Mouse (Mus musculus): Measurements from ENCODE around the gene Pno1. TPM values are rescaled to one million over a fixed set of nuclear protein-coding genes. Genes with fewer than 3 reads are reported as not detected.

Gene Pno1
- polyA plus RNA-seq, 1 experiment from 2014 or later = 44.7 TPM

- Histone ChIP-seq H3K36me3 (ENCODE audit: control insufficient read depth, insufficient read depth) (no peaks in the 10 kb centered on the region), H3K4me1 (replicated peaks; ENCODE audit: control insufficient read depth, insufficient read depth, low read length) (no peaks in the 10 kb centered on the region), H3K27ac (ENCODE audit: low read length) (no peak overlapping the region), H3K4me2 (ENCODE audit: low read length) (no peak overlapping the region), H3K9ac (replicated peaks; ENCODE audit: low read depth, low read length) (no peak overlapping the region), H3K9me3 (ENCODE audit: control insufficient read depth, low read length) (no peaks in the 10 kb centered on the region), H3K4me3 (replicated peaks; ENCODE audit: low read length) (no peak overlapping the region), H3K27me3 (replicated peaks; ENCODE audit: control insufficient read depth, insufficient read depth, low read length) (no peaks in the 10 kb centered on the region)
- WGBS = 87% methylated on average over 3 of the region's 3 CpGs
- no peak for ATAC-seq
Measured at GRCm38 (mm10) chr11:17187649-17188048, 23.7 kb downstream of the Pno1 start.

DNA sequence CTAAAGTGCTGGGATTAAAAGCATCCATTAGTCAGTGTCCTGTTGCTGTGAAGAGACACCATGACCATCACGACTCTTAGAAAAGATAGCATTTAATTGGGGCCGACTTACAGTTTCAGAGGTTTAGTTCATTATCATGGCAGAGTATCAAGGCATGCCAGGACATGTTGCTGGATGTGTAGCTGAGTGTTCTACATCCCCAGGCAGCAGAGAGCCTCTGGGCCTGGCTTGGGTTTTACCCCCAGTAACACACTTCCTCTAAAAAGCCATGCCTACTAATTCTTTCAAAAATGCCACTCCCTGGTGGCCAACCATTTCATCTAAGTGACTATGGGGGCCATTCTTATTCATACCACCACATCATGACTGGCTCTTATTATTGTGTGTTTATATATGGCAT lies 28.2 kb downstream of the Pno1 start:
- Histone ChIP-seq H3K36me3 (ENCODE audit: control insufficient read depth, insufficient read depth) (no peaks in the 10 kb centered on the region), H3K4me2 (ENCODE audit: low read length) (no peak overlapping the region), H3K27ac (ENCODE audit: low read length) (no peak overlapping the region), H3K9ac (replicated peaks; ENCODE audit: low read depth, low read length) (no peak overlapping the region), H3K9me3 (ENCODE audit: control insufficient read depth, low read length) (no peaks in the 10 kb centered on the region), H3K4me3 (replicated peaks; ENCODE audit: low read length) (no peak overlapping the region), H3K27me3 (replicated peaks; ENCODE audit: control insufficient read depth, insufficient read depth, low read length) (no peaks in the 10 kb centered on the region), H3K4me1 (replicated peaks; ENCODE audit: control insufficient read depth, insufficient read depth, low read length) (no peaks in the 10 kb centered on the region)
- ATAC-seq = no peak
- WGBS = 90% methylated on average over 2 of the region's 2 CpGs

GRCm38 (mm10) chr11:17181807-17182206 lies 29.6 kb downstream of the Pno1 start, which contains the start of gene Wdr92:
Gene Wdr92 (plus strand): TSS chr11:17182107.
- ATAC-seq = no peak
- Histone ChIP-seq H3K27me3 (replicated peaks; ENCODE audit: control insufficient read depth, insufficient read depth, low read length) (no peaks in the 10 kb centered on the region), H3K27ac (ENCODE audit: low read length) (no peak within 1 kb of the TSS), H3K4me1 (replicated peaks; ENCODE audit: control insufficient read depth, insufficient read depth, low read length) (no peaks in the 10 kb centered on the region), H3K4me3 (replicated peaks; ENCODE audit: low read length) (no peak within 1 kb of the TSS), H3K36me3 (ENCODE audit: control insufficient read depth, insufficient read depth) (no peaks in the 10 kb centered on the region), H3K9me3 (ENCODE audit: control insufficient read depth, low read length) (no peaks in the 10 kb centered on the region), H3K4me2 (ENCODE audit: low read length) (no peak within 1 kb of the TSS), H3K9ac (replicated peaks; ENCODE audit: low read depth, low read length) (no peak within 1 kb of the TSS)
- 70% methylated on average over 3 of the region's 3 CpGs for WGBS

- Histone ChIP-seq H3K9me3 (ENCODE audit: control insufficient read depth, low read length) (no peaks in the 10 kb centered on the region; the same call in 1 of the 2 replicates), H3K4me3 (replicated peaks; ENCODE audit: low read length) (no peak overlapping the region), H3K27me3 (replicated peaks; ENCODE audit: control insufficient read depth, insufficient read depth, low read length) (no peaks in the 10 kb centered on the region), H3K9ac (replicated peaks; ENCODE audit: low read depth, low read length) (no peak overlapping the region), H3K27ac (ENCODE audit: low read length) (no peak overlapping the region), H3K4me2 (ENCODE audit: low read length) (no peak overlapping the region), H3K4me1 (replicated peaks; ENCODE audit: control insufficient read depth, insufficient read depth, low read length) (no peaks in the 10 kb centered on the region), H3K36me3 (ENCODE audit: control insufficient read depth, insufficient read depth) (no peaks in the 10 kb centered on the region)
- ATAC-seq = no peak
- 95% methylated on average over 3 of the region's 3 CpGs for WGBS
Measured at GRCm38 (mm10) chr11:17180753-17181152, 30.6 kb downstream of the Pno1 start.

- Histone ChIP-seq H3K9me3 (ENCODE audit: control insufficient read depth, low read length) (no peaks in the 10 kb centered on the region; the same call in 1 of the 2 replicates), H3K9ac (replicated peaks; ENCODE audit: low read depth, low read length) (no peak overlapping the region), H3K36me3 (ENCODE audit: control insufficient read depth, insufficient read depth) (peaks cover 4% of the 10 kb centered on the region; the same call in 1 of the 2 replicates), H3K4me2 (ENCODE audit: low read length) (no peak overlapping the region), H3K4me3 (replicated peaks; ENCODE audit: low read length) (no peak overlapping the region), H3K27me3 (replicated peaks; ENCODE audit: control insufficient read depth, insufficient read depth, low read length) (no peaks in the 10 kb centered on the region), H3K27ac (ENCODE audit: low read length) (no peak overlapping the region), H3K4me1 (replicated peaks; ENCODE audit: control insufficient read depth, insufficient read depth, low read length) (no peaks in the 10 kb centered on the region)
- ATAC-seq = no peak
- WGBS = 100% methylated on average over 1 of the region's 1 CpGs
Measured at GRCm38 (mm10) chr11:17176638-17177037, 34.7 kb downstream of the Pno1 start.

GRCm38 (mm10) chr11:17172300-17172699 lies 39.1 kb downstream of the Pno1 start:
- Histone ChIP-seq H3K36me3 (ENCODE audit: control insufficient read depth, insufficient read depth) (peaks cover 4% of the 10 kb centered on the region; the same call in 1 of the 2 replicates), H3K4me3 (replicated peaks; ENCODE audit: low read length) (no peak overlapping the region), H3K27me3 (replicated peaks; ENCODE audit: control insufficient read depth, insufficient read depth, low read length) (no peaks in the 10 kb centered on the region), H3K27ac (ENCODE audit: low read length) (no peak overlapping the region), H3K9ac (replicated peaks; ENCODE audit: low read depth, low read length) (no peak overlapping the region), H3K4me1 (replicated peaks; ENCODE audit: control insufficient read depth, insufficient read depth, low read length) (no peaks in the 10 kb centered on the region), H3K4me2 (ENCODE audit: low read length) (no peak overlapping the region), H3K9me3 (ENCODE audit: control insufficient read depth, low read length) (no peaks in the 10 kb centered on the region; the same call in 1 of the 2 replicates)
- 95% methylated on average over 4 of the region's 4 CpGs for WGBS
- ATAC-seq = no peak

GRCm38 (mm10) chr11:17170938-17171729 lies 40.2 kb downstream of the Pno1 start:
- Histone ChIP-seq H3K4me1 (replicated peaks; ENCODE audit: control insufficient read depth, insufficient read depth, low read length) (no peaks in the 10 kb centered on the region), H3K9ac (replicated peaks; ENCODE audit: low read depth, low read length) (no peak overlapping the region), H3K27ac (ENCODE audit: low read length) (no peak overlapping the region), H3K27me3 (replicated peaks; ENCODE audit: control insufficient read depth, insufficient read depth, low read length) (no peaks in the 10 kb centered on the region), H3K4me2 (ENCODE audit: low read length) (no peak overlapping the region), H3K4me3 (replicated peaks; ENCODE audit: low read length) (no peak overlapping the region), H3K9me3 (ENCODE audit: control insufficient read depth, low read length) (no peaks in the 10 kb centered on the region; the same call in 1 of the 2 replicates), H3K36me3 (ENCODE audit: control insufficient read depth, insufficient read depth) (peaks cover 4% of the 10 kb centered on the region; the same call in 1 of the 2 replicates)
- ATAC-seq = no peak
- WGBS = 97% methylated on average over 1 of the region's 1 CpGs

- no peak for ATAC-seq
- Histone ChIP-seq H3K27me3 (replicated peaks; ENCODE audit: control insufficient read depth, insufficient read depth, low read length) (no peaks in the 10 kb centered on the region), H3K9me3 (ENCODE audit: control insufficient read depth, low read length) (no peaks in the 10 kb centered on the region), H3K4me3 (replicated peaks; ENCODE audit: low read length) (no peak overlapping the region), H3K4me1 (replicated peaks; ENCODE audit: control insufficient read depth, insufficient read depth, low read length) (no peaks in the 10 kb centered on the region; the same call in 1 of the 2 replicates), H3K27ac (ENCODE audit: low read length) (no peak overlapping the region), H3K9ac (replicated peaks; ENCODE audit: low read depth, low read length) (no peak overlapping the region), H3K4me2 (ENCODE audit: low read length) (no peak overlapping the region), H3K36me3 (ENCODE audit: control insufficient read depth, insufficient read depth) (peaks cover 4% of the 10 kb centered on the region; the same call in 1 of the 2 replicates)
- 88% methylated on average over 2 of the region's 2 CpGs for WGBS
Measured at GRCm38 (mm10) chr11:17169262-17169661, 42.1 kb downstream of the Pno1 start.

GRCm38 (mm10) chr11:17166627-17167026 lies 44.7 kb downstream of the Pno1 start:
- Histone ChIP-seq H3K36me3 (ENCODE audit: control insufficient read depth, insufficient read depth) (no peaks in the 10 kb centered on the region), H3K9me3 (ENCODE audit: control insufficient read depth, low read length) (no peaks in the 10 kb centered on the region), H3K27ac (ENCODE audit: low read length) (no peak overlapping the region), H3K27me3 (replicated peaks; ENCODE audit: control insufficient read depth, insufficient read depth, low read length) (no peaks in the 10 kb centered on the region), H3K4me3 (replicated peaks; ENCODE audit: low read length) (no peak overlapping the region), H3K9ac (replicated peaks; ENCODE audit: low read depth, low read length) (no peak overlapping the region), H3K4me1 (replicated peaks; ENCODE audit: control insufficient read depth, insufficient read depth, low read length) (peaks cover 20% of the 10 kb centered on the region), H3K4me2 (ENCODE audit: low read length) (no peak overlapping the region)
- 88% methylated on average over 7 of the region's 7 CpGs for WGBS
- ATAC-seq = no peak

All from forebrain, embryonic 16.5 days (tissue).